9 mouse cellular contexts compared by ENCODE assay signal in the genomic region with DNA sequence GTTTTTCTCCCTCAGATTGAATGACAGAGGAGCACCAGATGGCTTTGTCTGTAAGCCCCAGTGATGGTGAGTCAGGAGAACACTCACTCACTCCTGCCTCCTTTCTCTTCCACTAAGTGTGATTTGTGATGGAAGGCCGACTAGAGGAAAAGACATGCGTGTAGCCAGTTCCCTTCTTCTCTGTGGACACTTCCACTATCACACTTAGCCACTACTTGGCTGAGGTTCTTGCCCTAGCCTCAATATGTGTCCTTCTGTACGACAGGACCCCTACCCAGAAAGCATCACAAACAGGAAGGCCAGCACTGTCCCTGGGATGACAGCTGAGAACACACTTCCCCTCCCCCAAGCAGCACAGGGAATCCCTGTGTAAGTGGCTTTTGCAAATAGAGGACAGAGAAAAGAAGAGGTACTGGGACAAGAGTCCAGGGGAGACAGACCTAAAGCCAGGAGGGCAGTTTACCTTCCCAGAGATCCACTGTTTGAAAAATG. TPM values are rescaled to one million over a fixed set of nuclear protein-coding genes. Genes with fewer than 3 reads are reported as not detected.
DNase-seq lines count a peak whose midpoint lies in the region; ATAC-seq and TF ChIP-seq lines count a peak whose summit lies in the region.
"Had no signal": no experiment of that assay in that cellular context is flagged by ENCODE, and none has a peak within 500 bp of the region (broad histone marks: within the 10 kb centered on the region; RNA-seq: fewer than 3 reads in every experiment).

No protein-coding gene starts in this region.

- H3K9ac ChIP-seq in forebrain, postnatal 0 days, result peak overlapping the region; percentile 87
- peak overlapping the region; percentile 88 for H3K9ac ChIP-seq in midbrain, embryonic 12.5 days (replicated peaks)

- peak overlapping the region; percentile 60 for H3K4me2 ChIP-seq in forebrain, postnatal 0 days (ENCODE audit: low read depth)
- H3K4me2 ChIP-seq in midbrain, embryonic 12.5 days (replicated peaks), result peak overlapping the region; percentile 68

- H3K36me3 ChIP-seq in forebrain, postnatal 0 days (ENCODE audit: insufficient read depth), result peaks cover 20% of the 10 kb centered on the region
- H3K36me3 ChIP-seq in midbrain, embryonic 12.5 days, result peaks cover 40% of the 10 kb centered on the region

- TF ChIP-seq CTCF in forebrain, postnatal 0 days (IDR thresholded peaks at IDR 0.05; ENCODE audit: low read depth), result no peak

- 39% methylated on average over 3 of the region's 3 CpGs for WGBS in forebrain, postnatal 0 days
- 55% methylated on average over 3 of the region's 3 CpGs for WGBS in midbrain, embryonic 12.5 days

- H3K4me3 ChIP-seq in forebrain, postnatal 0 days (ENCODE audit: low read depth, low read length), result peak overlapping the region; percentile 55
- peak overlapping the region; percentile 66 for H3K4me3 ChIP-seq in midbrain, embryonic 12.5 days
- H3K4me3 ChIP-seq: megakaryocyte, embryonic 14.5 days had no signal

- no peaks in the 10 kb centered on the region for H3K27me3 ChIP-seq in forebrain, postnatal 0 days (ENCODE audit: insufficient read depth, low read length)
- H3K27me3 ChIP-seq in midbrain, embryonic 12.5 days, result no peaks in the 10 kb centered on the region

- peaks cover 17% of the 10 kb centered on the region for H3K4me1 ChIP-seq in forebrain, postnatal 0 days (ENCODE audit: insufficient read depth)
- H3K4me1 ChIP-seq in midbrain, embryonic 12.5 days, result peaks cover 42% of the 10 kb centered on the region

- peak; percentile 65 for DNase-seq in cerebellum, adult 11-12 months
- DNase-seq in cerebellum, adult 9-11 months, result peak; percentile 70
- peak; percentile 48 for DNase-seq in forebrain, postnatal 0 days
- no peak for DNase-seq in thymus, postnatal 36 days
- no peak for DNase-seq in kidney, adult 9 months
- DNase-seq in thymus, postnatal 25 days, result no peak

- ATAC-seq in forebrain, postnatal 0 days, result no peak
- no peak for ATAC-seq in midbrain, embryonic 12.5 days (ENCODE audit: low FRiP score, low read depth)

- H3K27ac ChIP-seq in forebrain, postnatal 0 days (ENCODE audit: low read depth, low read length), result peak overlapping the region; percentile 98
- H3K27ac ChIP-seq in midbrain, embryonic 12.5 days (replicated peaks), result peak overlapping the region; percentile 98

- no peaks in the 10 kb centered on the region for H3K9me3 ChIP-seq in forebrain, postnatal 0 days (ENCODE audit: low read length)
- no peaks in the 10 kb centered on the region for H3K9me3 ChIP-seq in midbrain, embryonic 12.5 days
- H3K9me3 ChIP-seq: megakaryocyte, embryonic 14.5 days had no signal

RNA-seq across cellular contexts. Expression of a gene that starts 1.9 kb away (rescaled TPM):
- total RNA-seq in forebrain, postnatal 0 days (2014; rRNA removed), result 225 and 289 TPM in 2 replicates
- 328 and 399 TPM in 2 replicates for polyA plus RNA-seq in forebrain, postnatal 0 days (2015; fragmentation: Nextera tagmentation; extraction: Ambion mirVana)
- polyA plus RNA-seq in midbrain, embryonic 12.5 days (2016; fragmentation: Nextera tagmentation; extraction: Ambion mirVana), result 383 and 400 TPM in 2 replicates

RNA-seq across cellular contexts. Expression of a gene that starts 20.2 kb away (rescaled TPM):
- 22.9 and 27.4 TPM in 2 replicates for total RNA-seq in forebrain, postnatal 0 days (2014; rRNA removed)
- 24.7 and 33.4 TPM in 2 replicates for polyA plus RNA-seq in forebrain, postnatal 0 days (2015; fragmentation: Nextera tagmentation; extraction: Ambion mirVana)
- 48.9 and 49.5 TPM in 2 replicates for polyA plus RNA-seq in midbrain, embryonic 12.5 days (2016; fragmentation: Nextera tagmentation; extraction: Ambion mirVana)

RNA-seq across cellular contexts. Expression of a gene that starts 29.0 kb away (rescaled TPM):
- 0.85 and 1.3 TPM in 2 replicates for total RNA-seq in forebrain, postnatal 0 days (2014; rRNA removed)
- polyA plus RNA-seq in forebrain, postnatal 0 days (2015; fragmentation: Nextera tagmentation; extraction: Ambion mirVana), result 0.43 and 0.69 TPM in 2 replicates
- polyA plus RNA-seq in midbrain, embryonic 12.5 days (2016; fragmentation: Nextera tagmentation; extraction: Ambion mirVana), result 0.52 and 0.85 TPM in 2 replicates
- total RNA-seq: gastrocnemius, adult 18-20 months had no signal

Comparison
In these comparisons a context has a peak if more than half of its experiments do, and no peak if none do; other contexts are left out.
1. DNase-seq: peak in cerebellum, adult 11-12 months (single experiment), cerebellum, adult 9-11 months (single experiment) and forebrain, postnatal 0 days (single experiment); none in thymus, postnatal 36 days (0 of 2), kidney, adult 9 months (single experiment) and thymus, postnatal 25 days (single experiment).